Mouse (Mus musculus) thymus, adult 2 months (tissue): ENCODE results near the gene Thra.

Experiments
- CTCF ChIP-seq: fragments of 200-500 bp; IDR thresholded peaks from 2 replicates; pipeline ENCODE4 v1.5.1; 2012; ENCODE audit warnings: mild to moderate bottlenecking, control low read depth, low read length, moderate library complexity, borderline replicate concordance; ENCODE audit not compliant: control insufficient read depth, poor library complexity, insufficient read depth; ENCODE audit errors: extremely low read depth
- POLR2A ChIP-seq: fragments of 200-500 bp; IDR thresholded peaks from 2 replicates; pipeline ENCODE4 v1.6.1; 2012; ENCODE audit warnings: mild to moderate bottlenecking, low read length, control low read depth, moderate library complexity; ENCODE audit not compliant: control insufficient read depth, poor library complexity, insufficient read depth; ENCODE audit errors: extremely low read depth

DNA sequence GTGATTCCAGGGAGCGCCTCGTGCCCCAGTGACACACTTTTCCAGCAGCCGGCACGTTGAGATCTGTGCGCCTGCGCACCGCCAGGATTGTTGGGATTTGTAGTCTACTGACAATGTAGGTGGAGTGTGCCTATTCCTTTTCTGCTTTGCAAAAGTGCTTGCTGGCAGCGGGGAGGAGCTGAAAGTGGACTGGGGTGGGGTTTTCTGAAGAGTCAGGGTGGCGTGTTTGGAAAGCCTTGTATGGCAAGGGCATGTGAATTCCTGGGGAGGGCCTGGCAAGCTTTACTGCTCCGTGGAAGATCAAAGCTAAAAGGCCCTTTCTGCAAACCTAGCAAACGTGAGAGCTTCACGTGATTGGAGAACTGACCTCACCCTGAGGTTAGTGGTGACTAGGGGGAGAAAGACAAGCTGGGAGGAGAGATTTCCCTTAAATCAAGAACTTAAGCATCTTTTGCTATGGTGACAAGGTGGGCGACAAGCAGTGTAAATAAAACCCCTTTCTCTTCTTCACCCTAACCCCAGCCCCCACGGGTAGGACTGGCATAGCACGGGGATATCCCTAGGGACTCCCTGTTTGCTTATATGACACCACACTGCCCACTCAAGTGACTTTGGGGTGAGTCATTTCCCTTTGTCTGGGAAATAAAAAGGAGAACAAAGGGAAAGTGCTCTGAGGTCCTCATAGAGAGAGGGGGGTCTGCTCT lies 35.1 kb downstream of the Thra start:
- TF ChIP-seq POLR2A (no peak), CTCF (no peak)
